Mouse (Mus musculus): ENCODE data around the gene Ccl9. TPM values are rescaled to one million over a fixed set of nuclear protein-coding genes. Genes with fewer than 3 reads are reported as not detected.

Ccl9 gene
- polyA plus RNA-seq, 1 experiment = 3.4 TPM

- TF ChIP-seq CTCF (IDR thresholded peaks at IDR 0.05; ENCODE audit: borderline replicate concordance, insufficient read depth, low read length) (no peak), POLR2A (IDR thresholded peaks at IDR 0.05; ENCODE audit: low read depth, low read length) (no peak)
- Histone ChIP-seq H3K4me3 (ENCODE audit: insufficient read depth, low read length) (no peak overlapping the region), H3K27ac (ENCODE audit: insufficient read depth, low read length) (no peak overlapping the region), H3K4me1 (ENCODE audit: control insufficient read depth, insufficient read depth, low read length) (no peaks in the 10 kb centered on the region)
Measured at GRCm38 (mm10) chr11:83600576-83600975, 22.1 kb upstream of the Ccl9 start.

- TF ChIP-seq CTCF (IDR thresholded peaks at IDR 0.05; ENCODE audit: borderline replicate concordance, insufficient read depth, low read length) = no peak
- TF ChIP-seq POLR2A (IDR thresholded peaks at IDR 0.05; ENCODE audit: low read depth, low read length) = no peak
- Histone ChIP-seq H3K4me3 (ENCODE audit: insufficient read depth, low read length) (no peak overlapping the region), H3K4me1 (ENCODE audit: control insufficient read depth, insufficient read depth, low read length) (no peaks in the 10 kb centered on the region), H3K27ac (ENCODE audit: insufficient read depth, low read length) (no peak overlapping the region; the same call in 1 of the 2 replicates)
Measured at GRCm38 (mm10) chr11:83598991-83599390, 20.6 kb upstream of the Ccl9 start.

- H3K4me1 ChIP-seq (ENCODE audit: control insufficient read depth, insufficient read depth, low read length) = no peaks in the 10 kb centered on the region
- H3K27ac ChIP-seq (ENCODE audit: insufficient read depth, low read length) = no peak overlapping the region
- TF ChIP-seq POLR2A (IDR thresholded peaks at IDR 0.05; ENCODE audit: low read depth, low read length) = no peak
- TF ChIP-seq CTCF (IDR thresholded peaks at IDR 0.05; ENCODE audit: borderline replicate concordance, insufficient read depth, low read length) = no peak
- H3K4me3 ChIP-seq (ENCODE audit: insufficient read depth, low read length) = no peak overlapping the region
Measured at GRCm38 (mm10) chr11:83598207-83598837, 19.9 kb upstream of the Ccl9 start.

GRCm38 (mm10) chr11:83597796-83598195 is 19.4 kb upstream of the Ccl9 start:
- TF ChIP-seq POLR2A (IDR thresholded peaks at IDR 0.05; ENCODE audit: low read depth, low read length) (no peak), CTCF (IDR thresholded peaks at IDR 0.05; ENCODE audit: borderline replicate concordance, insufficient read depth, low read length) (no peak)

GRCm38 (mm10) chr11:83595669-83596455 is 17.4 kb upstream of the Ccl9 start:
- H3K4me3 ChIP-seq (ENCODE audit: insufficient read depth, low read length) = no peak overlapping the region
- H3K4me1 ChIP-seq (ENCODE audit: control insufficient read depth, insufficient read depth, low read length) = no peaks in the 10 kb centered on the region
- H3K27ac ChIP-seq (ENCODE audit: insufficient read depth, low read length) = no peak overlapping the region
- TF ChIP-seq CTCF (IDR thresholded peaks at IDR 0.05; ENCODE audit: borderline replicate concordance, insufficient read depth, low read length) = no peak
- no peak for TF ChIP-seq POLR2A (IDR thresholded peaks at IDR 0.05; ENCODE audit: low read depth, low read length)

More at GRCm38 (mm10) chr11:83597796-83598195, 19.4 kb upstream of the Ccl9 start:
- Histone ChIP-seq H3K4me3 (ENCODE audit: insufficient read depth, low read length) (no peak overlapping the region), H3K4me1 (ENCODE audit: control insufficient read depth, insufficient read depth, low read length) (no peaks in the 10 kb centered on the region), H3K27ac (ENCODE audit: insufficient read depth, low read length) (no peak overlapping the region)

- H3K27ac ChIP-seq (ENCODE audit: insufficient read depth, low read length) = no peak overlapping the region
- H3K4me3 ChIP-seq (ENCODE audit: insufficient read depth, low read length) = no peak overlapping the region
- no peaks in the 10 kb centered on the region for H3K4me1 ChIP-seq (ENCODE audit: control insufficient read depth, insufficient read depth, low read length)
- TF ChIP-seq POLR2A (IDR thresholded peaks at IDR 0.05; ENCODE audit: low read depth, low read length) = no peak
- TF ChIP-seq CTCF (IDR thresholded peaks at IDR 0.05; ENCODE audit: borderline replicate concordance, insufficient read depth, low read length) = no peak
Measured at GRCm38 (mm10) chr11:83593453-83593852, 15.0 kb upstream of the Ccl9 start.

- Histone ChIP-seq H3K4me1 (ENCODE audit: control insufficient read depth, insufficient read depth, low read length) (no peaks in the 10 kb centered on the region), H3K27ac (ENCODE audit: insufficient read depth, low read length) (no peak within 1 kb of the TSS), H3K4me3 (ENCODE audit: insufficient read depth, low read length) (no peak within 1 kb of the TSS)
- TF ChIP-seq CTCF (IDR thresholded peaks at IDR 0.05; ENCODE audit: borderline replicate concordance, insufficient read depth, low read length) (no peak), POLR2A (IDR thresholded peaks at IDR 0.05; ENCODE audit: low read depth, low read length) (no peak)
Measured at GRCm38 (mm10) chr11:83592853-83593252, 14.4 kb upstream of the Ccl9 start, which contains the start of gene Ccl6. TSS of gene Ccl6 (minus strand) at chr11:83593087.

- peaks cover 15% of the 10 kb centered on the region for H3K4me1 ChIP-seq (ENCODE audit: control insufficient read depth, insufficient read depth, low read length)
- H3K4me3 ChIP-seq (ENCODE audit: insufficient read depth, low read length) = no peak overlapping the region
- H3K27ac ChIP-seq (ENCODE audit: insufficient read depth, low read length) = no peak overlapping the region
- TF ChIP-seq POLR2A (IDR thresholded peaks at IDR 0.05; ENCODE audit: low read depth, low read length) = no peak
- no peak for TF ChIP-seq CTCF (IDR thresholded peaks at IDR 0.05; ENCODE audit: borderline replicate concordance, insufficient read depth, low read length)
Measured at GRCm38 (mm10) chr11:83584232-83584631, 5.8 kb upstream of the Ccl9 start.

- H3K27ac ChIP-seq (ENCODE audit: insufficient read depth, low read length) = peak overlapping the region; percentile 67; the same call in 1 of the 2 replicates
- H3K4me3 ChIP-seq (ENCODE audit: insufficient read depth, low read length) = no peak overlapping the region
- H3K4me1 ChIP-seq (ENCODE audit: control insufficient read depth, insufficient read depth, low read length) = peaks cover 16% of the 10 kb centered on the region
- no peak for TF ChIP-seq POLR2A (IDR thresholded peaks at IDR 0.05; ENCODE audit: low read depth, low read length)
- TF ChIP-seq CTCF (IDR thresholded peaks at IDR 0.05; ENCODE audit: borderline replicate concordance, insufficient read depth, low read length) = no peak
Measured at GRCm38 (mm10) chr11:83583450-83583754, 5.0 kb upstream of the Ccl9 start.

Measured in embryonic fibroblast, embryonic 13.5 days (primary cell).